Mouse (Mus musculus) MEL-GATA-1-ER (cell line): ENCODE measurements around the gene Ccdc105.

Experiments used
- DNase-seq: peaks from one replicate; pipeline ENCODE4 v3.0.0-alpha.2; 2012; ENCODE audit warnings: low read depth; ENCODE audit errors: extremely low read depth

Ccdc105 gene

DNA sequence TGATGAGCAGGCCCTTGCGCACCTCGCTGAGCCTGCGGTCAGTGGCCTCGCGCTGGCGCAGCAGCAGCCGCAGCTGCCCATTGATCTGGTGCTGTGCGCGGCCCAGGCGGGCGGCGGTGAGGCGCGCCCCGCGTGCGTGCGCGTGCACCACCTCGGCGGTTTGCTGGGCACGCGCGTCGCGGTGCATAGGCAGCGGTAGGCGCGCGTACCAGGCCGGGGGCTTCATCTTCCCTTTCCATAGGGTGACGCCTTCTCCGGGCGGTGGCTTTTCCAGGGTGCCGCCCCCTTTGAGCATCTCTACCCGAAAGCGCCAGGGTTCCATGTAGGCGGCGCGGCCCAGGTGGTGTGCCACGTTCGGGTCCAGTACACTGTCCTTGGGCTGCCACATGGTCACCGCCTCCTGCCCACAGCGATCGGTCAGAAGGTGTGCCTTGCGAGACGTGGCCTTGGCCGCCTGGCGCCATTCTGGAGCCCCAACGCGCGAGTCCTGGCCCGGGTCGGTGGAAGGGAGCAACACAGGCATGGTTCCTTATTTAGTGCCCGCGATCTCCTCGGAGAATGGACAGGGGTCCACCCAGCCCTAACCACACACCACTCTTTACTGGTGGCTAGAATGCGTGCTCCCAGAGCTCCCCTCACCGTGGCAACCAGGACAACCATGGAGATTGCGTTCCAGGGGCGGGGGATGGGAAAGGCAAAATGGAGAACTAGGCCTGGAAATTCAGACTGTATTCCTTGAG lies at the start of gene Ccdc105:
Gene Ccdc105 (minus strand): TSS at position 614 of the 740 bp plus-strand sequence.
- no peak for DNase-seq

DNA sequence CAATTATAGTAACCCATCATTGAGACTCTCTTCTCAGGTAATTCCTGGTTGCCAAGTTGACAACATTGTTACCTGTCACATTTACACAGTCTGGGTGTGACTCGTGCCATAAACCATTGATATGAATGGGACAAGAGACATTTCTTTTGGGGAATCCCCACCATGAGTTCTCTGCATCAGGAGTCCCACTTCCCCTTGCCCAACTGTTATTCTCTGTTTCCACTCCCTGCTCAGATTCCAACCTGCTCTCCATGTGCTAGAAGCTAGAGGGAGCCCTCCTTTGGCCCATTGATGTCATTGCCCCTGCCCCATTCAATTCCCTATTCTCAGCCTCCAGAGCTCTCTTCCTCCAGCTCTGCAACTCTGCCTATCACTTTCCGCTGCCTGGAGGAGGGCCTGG lies 48.6 kb upstream of the Ccdc105 start:
- DNase-seq: no peak

DNA sequence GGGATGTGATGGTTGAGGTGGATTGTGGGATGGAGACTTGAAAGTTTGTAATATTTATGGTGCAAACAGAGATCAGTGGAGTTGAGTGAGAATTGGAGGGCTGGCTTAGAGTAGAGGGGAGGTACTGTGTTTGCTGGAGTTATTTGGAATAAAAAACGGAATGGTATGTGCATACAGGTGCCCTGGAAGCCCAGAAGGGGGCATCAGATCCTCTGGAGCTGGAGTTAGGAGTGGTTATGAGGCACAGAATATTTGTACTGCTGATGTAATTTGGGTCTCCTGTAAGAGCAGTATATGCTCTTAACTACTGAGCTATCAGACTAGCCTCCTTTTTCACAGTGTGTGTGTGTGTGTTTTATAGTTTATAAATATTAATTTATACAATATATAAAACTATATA lies 37.7 kb upstream of the Ccdc105 start:
- no peak for DNase-seq

DNA sequence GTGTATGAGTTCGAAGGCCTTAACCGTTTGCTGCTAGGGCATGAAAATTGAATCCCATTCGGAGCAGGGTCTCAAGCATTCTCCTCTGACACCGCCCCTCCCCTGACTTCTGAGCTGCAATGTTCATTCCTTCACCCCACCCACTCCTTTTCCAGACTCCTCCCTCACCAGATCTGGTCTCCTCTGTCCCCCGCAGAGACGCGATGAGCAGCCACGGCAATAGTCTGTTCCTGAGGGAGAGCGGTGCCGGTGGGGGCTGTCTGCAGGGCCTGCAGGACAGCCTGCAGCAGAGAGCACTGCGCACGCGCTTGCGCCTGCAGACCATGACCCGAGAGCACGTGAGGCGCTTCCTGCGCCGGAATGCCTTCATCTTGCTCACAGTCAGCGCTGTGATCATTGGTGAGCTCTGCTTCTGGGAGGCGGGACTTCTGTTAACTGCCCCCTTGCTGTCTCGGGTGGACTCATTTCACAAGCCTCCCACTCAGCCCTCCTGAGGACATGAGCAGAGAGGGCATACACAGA lies 34.8 kb upstream of the Ccdc105 start:
- DNase-seq: no peak

DNA sequence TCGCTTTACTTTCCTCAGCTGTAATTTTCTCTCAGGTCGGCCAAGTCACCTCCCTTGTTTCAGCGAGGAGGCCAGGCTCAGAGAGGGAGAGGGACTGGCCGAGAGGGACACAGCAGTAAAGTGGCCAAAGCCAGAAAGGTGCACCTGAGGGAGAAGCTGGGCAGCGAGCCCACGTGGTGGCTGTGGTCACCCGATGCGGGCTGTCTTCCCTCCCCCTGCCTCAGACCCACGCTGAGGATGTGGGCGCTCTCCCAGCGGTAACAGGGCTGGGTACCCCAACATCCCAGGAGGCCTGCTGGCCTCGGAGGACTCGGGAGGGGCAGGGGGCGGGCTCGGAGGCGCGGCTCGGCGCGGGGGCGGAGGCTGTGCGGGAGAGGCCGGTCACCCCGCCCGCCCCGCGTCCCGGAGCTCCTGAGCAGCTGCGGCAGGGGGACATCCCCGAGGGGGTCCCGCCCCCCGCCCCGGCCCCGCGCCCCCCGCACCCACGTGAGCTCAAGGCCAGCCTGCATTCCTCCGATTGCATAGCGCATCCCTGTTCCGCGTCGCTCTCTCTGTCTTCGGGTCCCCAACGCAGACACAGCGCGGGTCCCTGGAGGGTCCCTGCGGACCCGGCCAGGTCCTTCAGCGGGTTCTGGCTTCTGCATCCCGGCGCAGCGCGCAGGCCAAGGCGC lies 27.3 kb upstream of the Ccdc105 start, which contains the start of gene Slc1a6:
Gene Slc1a6 (plus strand): TSS at position 516 of the 671 bp plus-strand sequence.
- no peak for DNase-seq

DNA sequence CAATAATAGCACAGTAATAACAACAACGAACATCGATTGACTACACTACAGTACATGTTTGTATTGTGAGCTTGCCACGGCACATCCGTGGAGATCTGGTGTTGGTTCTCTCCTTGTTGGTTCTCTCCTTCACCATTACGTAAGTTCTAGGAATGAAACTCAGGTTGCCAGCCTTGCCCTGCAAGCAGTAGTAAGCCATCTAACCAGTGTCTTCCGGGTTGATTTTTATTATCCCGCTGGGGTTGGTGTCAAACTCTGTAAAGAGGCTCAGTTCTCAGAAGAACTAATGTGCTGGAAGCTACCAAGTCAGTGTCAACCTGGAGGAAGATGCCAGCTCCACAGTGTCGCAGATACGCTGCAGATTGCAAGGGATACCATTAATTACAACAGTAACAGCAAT lies 26.7 kb upstream of the Ccdc105 start:
- no peak for DNase-seq

DNA sequence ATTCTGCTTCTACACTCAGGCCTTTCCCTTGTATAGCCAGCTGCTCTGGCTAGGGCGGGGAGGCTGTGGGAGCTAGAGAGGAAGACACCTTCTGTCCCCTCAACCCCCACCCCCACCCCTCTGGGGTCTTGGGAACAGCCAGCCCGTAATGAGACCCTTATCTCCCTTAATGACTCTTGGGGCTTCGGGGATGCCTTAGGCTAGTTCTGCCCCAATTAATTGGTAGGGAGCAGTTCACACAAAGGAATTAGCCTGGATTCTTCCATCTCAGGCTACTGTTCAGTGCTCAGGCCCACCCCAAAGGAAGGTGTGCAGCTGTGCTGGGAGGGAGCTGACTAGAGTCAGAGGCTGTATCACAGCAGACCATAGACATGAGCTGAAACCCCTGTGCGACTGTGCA lies 23.0 kb upstream of the Ccdc105 start:
- no peak for DNase-seq

DNA sequence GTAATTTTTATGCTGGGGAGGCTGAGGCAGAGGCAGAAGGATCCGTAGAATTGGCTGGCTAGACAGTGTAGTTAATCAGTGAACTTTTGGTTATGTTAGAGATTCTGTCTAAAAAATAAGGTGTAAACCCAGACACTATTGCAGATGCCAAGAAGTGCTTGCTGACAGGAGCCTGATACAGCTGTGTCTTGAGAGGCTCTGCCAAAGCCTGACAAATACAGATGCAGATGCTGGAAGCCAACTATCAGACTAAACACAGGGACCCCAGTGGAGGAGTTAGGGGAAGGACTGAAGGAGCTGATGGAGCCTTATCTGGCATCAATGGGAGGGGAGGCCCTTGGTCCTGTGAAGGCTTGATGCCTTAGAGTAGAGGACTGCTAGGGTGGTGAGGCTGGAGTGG lies 12.7 kb upstream of the Ccdc105 start:
- no peak for DNase-seq

DNA sequence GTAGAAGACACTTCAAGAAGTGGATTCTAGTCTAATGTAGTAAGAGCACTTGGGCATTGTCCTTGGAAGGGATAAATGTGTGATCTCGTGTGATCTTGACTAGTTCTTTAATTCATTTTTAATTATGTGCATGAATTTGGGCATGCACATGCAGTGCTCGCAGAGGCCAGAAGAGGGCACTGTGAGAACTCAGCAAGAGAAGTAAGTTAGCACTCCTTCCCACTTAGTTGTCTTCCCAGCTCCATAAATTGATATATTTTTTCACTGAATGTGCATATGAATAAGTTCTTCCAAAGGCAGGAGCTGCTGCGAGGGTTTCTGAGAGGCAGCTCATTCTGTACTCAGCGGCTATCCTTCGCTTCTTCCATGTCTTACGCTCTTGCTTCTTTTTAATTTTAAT lies 3.2 kb upstream of the Ccdc105 start:
- peak; percentile 14 for DNase-seq

DNA sequence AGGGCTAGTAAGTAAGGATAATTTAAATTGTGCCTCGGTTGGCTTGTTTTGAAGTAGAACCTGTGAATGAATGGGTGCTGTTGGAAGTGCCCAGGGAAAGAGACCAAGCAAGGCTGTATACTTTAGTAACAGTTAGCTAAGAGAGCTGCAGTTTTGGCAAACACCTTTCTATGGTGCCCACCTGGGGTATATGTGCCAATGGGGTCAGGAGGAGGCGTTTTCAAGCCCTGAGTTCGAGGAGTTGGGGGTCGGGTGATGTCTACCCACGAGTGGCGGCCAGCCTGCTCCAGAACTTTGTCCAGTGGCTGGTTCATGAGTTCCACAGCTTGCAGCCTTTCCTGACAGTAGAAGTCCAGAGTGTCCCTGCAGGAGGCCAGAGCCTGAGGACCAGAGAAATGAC lies 3.9 kb downstream of the Ccdc105 start:
- no peak for DNase-seq

DNA sequence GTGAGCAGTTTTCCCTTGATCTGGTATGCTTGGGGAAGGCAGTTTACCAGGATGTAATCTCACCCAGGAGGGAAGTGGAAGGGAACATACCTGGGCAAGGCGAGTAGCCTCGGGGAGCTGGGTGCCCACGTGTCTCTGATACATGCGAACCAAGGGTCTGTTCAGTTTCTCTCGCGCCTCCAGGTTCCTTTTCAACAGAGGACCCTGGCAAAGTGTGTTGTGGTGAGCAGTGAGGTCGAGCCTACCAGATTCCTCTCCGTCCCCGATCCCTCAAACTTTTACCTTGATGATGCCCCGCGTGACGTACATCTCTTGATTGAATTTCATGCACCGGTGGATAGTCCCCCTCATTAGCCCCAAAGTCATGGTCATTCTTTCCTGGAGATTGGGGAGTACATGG lies 4.7 kb downstream of the Ccdc105 start:
- DNase-seq: no peak

DNA sequence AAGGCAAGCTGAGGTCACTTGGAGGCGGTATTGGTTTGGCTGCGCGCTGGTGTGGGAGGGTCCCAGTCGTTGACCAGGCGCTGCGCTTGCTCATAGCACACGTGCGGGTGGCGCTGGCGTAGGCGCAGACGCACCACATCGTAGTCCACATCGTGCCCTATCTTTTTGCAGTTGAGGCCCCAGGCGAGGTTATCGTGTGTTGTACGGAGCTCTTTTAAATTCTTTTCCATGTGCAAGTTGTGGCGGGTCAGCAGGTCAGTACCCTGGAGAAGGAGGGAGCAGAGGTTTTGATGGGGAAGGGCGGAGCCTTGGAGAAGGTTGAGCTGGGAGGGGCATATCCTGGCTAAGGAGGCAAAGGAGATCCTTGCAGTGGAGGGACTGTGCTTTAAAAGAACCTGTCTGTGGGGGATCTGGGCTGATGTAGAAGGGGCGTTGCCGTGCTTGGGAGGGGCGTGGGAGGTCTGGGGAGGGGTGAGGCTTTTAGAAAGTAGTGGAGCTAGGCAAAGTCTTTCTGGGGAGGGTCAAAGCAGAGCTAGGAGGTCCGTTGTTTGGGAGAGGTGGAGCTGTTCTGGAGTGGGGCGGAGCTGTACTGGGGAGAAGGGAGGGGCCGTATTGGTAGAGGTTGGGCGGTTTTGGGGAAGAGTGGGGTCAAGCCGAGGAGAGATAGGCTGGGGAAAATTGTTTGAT lies 5.7 kb downstream of the Ccdc105 start:
- DNase-seq: no peak

DNA sequence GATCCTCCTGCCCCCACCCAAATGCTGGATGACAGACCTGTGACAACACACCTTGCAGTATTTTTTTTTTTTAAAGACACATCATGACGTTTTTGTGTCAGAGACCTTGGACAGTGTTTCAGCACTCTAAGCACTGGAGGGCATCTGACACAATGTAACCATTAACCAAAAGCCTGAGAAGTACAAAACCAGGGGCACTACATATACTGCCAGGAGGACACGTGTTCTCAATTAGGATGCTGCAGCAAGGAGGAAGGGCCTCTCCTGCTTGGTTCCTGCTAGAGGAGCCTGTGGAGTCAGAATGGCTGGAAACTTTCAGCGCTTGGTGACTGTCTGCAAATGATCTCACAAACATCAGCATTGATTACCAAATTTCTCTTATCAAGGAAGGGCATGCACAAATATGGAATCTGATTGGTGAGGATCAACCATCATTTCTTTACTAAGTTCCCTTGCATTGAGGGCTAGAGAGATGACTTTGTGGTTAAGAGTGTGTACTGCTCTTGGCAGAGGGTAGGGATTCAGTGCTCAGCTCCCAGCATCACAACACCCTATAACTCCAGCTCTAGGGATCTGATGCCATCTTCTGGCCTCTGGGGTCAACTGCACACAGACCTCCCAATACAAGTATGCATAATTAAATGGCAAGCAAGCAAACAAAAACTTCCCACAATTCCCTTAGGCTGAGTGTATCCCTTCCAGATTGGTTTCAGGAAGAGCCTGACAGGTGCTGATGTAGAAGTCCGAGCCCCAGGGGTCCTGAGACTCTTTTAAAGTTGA lies 7.2 kb downstream of the Ccdc105 start:
- no peak for DNase-seq

DNA sequence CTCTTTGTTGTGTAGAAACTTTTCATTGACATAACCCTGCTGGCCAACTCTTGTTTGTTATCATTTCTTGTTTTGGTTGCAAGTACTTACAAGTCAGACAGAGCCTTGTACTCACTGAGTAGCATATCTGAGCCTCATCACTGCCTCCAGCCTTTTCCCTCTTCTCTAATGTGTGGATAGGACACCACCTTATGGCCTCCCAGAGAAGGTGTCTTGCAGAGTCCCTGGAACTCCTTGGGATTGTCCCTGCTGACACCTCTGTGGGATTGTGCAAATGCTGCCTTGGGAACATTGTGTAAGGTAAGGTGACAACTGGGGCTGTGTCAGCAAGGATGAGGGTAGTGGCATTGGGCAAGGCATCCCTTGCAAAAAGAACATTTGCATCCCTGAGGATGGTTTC lies 9.1 kb downstream of the Ccdc105 start:
- DNase-seq: no peak

DNA sequence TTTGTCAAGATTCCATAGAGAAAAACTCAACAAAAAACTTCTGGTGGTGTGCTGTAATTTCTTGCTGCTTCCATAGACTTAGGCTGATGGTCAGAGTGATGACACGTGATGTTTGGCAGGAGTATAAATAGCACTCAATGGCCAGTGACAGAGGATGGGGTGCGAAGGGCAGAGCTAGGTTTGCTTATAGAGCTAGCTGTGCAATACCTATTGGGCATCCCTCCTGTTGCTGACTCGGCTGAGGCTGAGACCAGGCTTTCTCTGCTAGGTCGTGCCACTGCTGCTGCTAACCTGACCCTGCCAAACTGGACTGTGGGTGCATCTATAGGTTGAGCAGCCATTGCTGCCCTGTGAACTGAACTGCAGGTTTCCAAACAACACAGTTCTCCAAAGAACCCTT lies 13.0 kb downstream of the Ccdc105 start:
- DNase-seq: no peak

DNA sequence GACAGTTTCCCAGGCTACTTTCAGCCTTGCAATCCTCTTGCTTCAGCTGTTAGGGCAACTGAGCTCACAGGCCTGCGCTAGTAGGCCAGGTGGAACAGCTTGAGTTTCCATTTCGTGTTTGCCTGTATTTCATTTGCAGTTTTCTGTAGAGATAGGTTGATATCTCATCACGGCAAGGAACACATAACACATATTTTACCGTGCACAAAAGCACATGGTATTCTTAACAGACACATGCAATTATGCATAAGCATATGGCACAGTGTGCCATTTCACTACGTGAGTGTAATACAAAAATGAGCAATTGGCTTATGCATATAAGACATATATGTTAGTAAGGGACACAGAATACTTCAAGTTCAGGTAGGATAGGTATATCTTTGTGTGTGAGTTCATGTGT lies 25.0 kb downstream of the Ccdc105 start:
- DNase-seq: no peak

DNA sequence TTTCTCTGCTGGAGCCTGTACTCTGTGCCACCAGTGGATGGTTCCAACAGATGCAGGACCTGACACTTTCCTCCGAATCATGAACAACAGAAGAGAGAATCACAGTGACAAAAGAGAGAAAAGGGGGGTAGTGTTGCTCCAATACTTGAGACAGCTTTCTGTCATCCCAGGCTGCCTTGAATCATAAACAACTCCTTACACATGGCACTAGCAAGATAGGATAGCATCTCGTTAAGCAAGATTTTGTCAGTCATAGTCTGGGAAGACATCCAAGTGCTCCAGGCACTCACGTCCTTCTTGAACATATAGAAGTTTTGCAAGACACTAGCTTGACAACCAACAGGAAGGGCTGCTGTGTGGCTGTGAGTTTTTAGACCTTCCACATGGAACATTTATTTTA lies 25.8 kb downstream of the Ccdc105 start:
- DNase-seq: no peak

DNA sequence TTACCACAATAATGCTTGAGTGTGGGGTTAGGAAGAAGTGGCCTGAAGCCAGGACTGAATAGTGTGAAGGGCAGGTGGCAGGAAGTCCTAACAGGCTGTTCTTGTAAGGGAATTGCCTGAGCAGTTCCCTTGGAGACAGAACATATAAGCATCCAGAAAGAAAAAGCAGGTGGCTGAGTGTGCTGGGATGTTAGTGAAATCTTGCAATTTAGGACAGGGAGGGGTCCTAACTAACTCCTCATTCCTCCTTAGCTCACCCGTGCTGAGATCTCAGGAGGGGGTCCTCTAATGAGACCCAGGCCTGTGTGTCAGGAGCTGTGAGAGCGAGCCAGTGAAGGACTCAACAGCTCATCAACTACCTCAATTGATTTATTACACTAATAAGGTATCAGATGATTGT lies 29.4 kb downstream of the Ccdc105 start:
- DNase-seq: no peak

DNA sequence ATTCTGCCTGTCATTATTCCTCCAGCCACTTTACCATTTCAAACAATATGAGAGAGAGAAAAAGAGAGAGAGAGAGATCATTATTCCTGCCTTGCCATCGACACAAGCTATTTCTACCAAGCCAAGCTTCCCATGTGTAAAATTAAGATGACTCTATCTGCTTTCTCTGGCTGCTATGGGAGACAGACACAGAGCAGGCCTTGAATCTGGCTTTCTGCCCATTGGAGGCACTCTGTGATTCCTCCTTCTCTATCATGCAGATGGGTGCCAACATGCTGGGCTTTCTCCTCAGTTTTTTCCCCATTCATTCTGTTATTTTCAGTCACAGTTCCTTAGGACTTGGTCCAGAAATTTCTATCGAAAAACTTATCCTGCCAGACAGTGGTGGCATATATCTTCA lies 30.2 kb downstream of the Ccdc105 start:
- no peak for DNase-seq

DNA sequence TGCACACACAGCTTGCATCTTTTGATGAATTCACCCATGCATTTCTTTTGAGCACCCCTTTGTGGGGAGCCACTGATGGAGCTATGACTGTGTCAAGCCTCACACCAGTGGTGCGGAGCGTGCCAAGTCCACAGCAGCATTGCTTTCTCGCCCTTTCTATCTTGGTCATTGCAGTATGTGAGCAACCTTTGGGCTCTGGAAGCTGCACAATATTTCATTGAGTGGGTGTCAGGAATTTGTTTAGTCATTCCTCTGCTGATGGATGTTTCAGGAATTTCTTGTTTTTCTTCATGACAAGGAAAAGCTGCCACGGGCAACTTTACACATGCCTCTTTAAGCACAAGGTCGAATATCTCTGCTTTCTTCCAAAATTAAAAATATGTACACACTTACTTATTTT lies 30.8 kb downstream of the Ccdc105 start:
- no peak for DNase-seq

DNA sequence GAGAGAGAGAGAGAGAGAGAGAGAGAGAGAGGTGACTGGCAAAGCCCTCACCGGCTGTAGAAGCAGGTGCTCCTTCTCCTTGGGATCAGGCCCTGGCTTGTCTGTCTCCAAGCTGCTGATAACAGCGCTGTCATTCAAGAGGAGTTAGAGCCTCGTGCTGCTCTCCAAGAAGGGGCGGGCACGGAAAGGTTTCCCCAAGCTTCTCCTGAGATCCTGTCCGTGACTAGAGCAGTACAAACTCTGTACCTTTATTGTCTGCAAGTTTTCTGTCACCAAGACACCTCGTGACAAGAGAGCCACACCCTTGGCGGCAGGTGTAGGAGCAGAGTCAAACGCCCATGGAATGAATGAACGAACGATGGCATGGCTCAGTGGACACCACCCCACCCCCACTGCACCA lies 34.8 kb downstream of the Ccdc105 start, which contains the start of gene Casp14:
Gene Casp14 (minus strand): TSS at position 239 of the 400 bp plus-strand sequence.
- DNase-seq: no peak
